Mouse (Mus musculus): Measurements from ENCODE around the gene Atp6v0e2. TPM values are rescaled to one million over a fixed set of nuclear protein-coding genes. Genes with fewer than 3 reads are reported as not detected.

Atp6v0e2 gene
- polyA plus RNA-seq, 2 experiments = 0.75 to 0.81 TPM

DNA sequence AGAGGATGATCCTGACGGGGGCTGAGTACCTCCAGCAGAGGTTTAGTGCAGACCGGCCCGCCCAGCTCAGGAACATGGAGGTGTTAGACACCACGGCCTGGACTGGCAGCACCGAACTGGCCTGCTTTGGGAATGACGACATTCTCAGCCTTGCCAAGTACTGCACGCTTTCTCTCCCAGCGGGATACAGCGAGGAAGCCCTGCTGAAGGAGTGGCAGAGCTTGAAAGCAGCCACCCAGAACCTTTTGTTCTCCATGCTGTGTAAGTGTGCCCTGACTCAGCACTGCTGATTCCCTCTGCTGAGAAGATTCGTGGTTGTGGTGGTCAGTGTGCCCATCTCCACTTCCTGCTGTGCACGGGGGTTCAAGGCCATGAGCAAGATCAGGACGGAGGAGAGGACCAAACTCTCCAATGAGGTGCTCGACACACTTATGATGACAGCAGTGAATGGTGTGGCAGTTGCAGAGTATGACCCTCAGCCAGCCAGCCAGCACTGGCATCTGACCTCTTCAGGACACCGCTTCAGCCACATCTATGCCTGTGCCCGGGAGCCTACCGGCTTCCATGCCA is 7.5 kb upstream of the Atp6v0e2 start:
- TF ChIP-seq EP300 (IDR thresholded peaks at IDR 0.05; ENCODE audit: low read depth) (no peak), CTCF (IDR thresholded peaks at IDR 0.05; ENCODE audit: low read depth) (no peak)
- Histone ChIP-seq H3K27me3 (ENCODE audit: control insufficient read depth, insufficient read depth, low read length) (no peaks in the 10 kb centered on the region), H3K9ac (replicated peaks) (no peak overlapping the region), H3K4me1 (replicated peaks; ENCODE audit: control insufficient read depth in 2 of 2, insufficient read depth in 2 of 2, low read length in 1 of 2) (0 out of 4 replicates have a peak, but pooled peaks cover 0 to 2% of the 10 kb centered on the region in 2 experiments), H3K9me3 (ENCODE audit: control insufficient read depth, low read length) (no peaks in the 10 kb centered on the region), H3K36me3 (replicated peaks; ENCODE audit: control insufficient read depth, insufficient read depth, low read depth) (no peaks in the 10 kb centered on the region), H3K27ac (no peak overlapping the region), H3K4me2 (ENCODE audit: low read depth) (no peak overlapping the region), H3K4me3 (ENCODE audit: insufficient read depth in 1 of 2, low read depth in 2 of 2, low read length in 2 of 2) (no peak overlapping the region)
- WGBS (ENCODE audit: insufficient replicate concordance) = 59% methylated on average over 16 of the region's 16 CpGs
- ATAC-seq (ENCODE audit: insufficient read depth) = no peak
- no peak for DNase-seq (ENCODE audit: low read depth in 3 of 3, low spot score in 3 of 3)

DNA sequence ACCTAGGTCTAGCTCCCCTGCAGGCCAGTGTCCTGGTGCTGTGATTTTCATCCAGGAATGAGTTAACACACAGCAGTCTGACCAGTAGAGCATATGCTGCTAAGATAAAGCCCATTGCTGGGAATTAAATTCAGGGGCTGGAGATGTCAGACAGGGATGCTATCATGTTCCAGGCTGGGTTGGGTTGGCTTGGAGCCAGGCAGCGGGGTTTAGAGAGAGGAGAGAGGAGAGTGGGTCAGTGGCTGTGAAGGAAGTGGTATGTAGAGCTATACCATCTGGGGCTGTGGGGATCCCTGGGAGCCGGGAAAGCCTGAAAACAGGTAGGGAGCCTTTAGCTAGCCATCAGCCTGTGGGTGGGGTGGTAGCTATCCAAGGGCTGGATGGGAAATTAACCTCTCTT is 6.6 kb upstream of the Atp6v0e2 start:
- Histone ChIP-seq H3K4me1 (replicated peaks; ENCODE audit: control insufficient read depth in 2 of 2, insufficient read depth in 2 of 2, low read length in 1 of 2) (0 out of 4 replicates have a peak, but pooled peaks cover 0 to 2% of the 10 kb centered on the region in 2 experiments), H3K4me2 (ENCODE audit: low read depth) (no peak overlapping the region), H3K9ac (replicated peaks) (no peak overlapping the region), H3K27me3 (ENCODE audit: control insufficient read depth, insufficient read depth, low read length) (no peaks in the 10 kb centered on the region), H3K4me3 (ENCODE audit: insufficient read depth in 1 of 2, low read depth in 2 of 2, low read length in 2 of 2) (no peak overlapping the region), H3K36me3 (replicated peaks; ENCODE audit: control insufficient read depth, insufficient read depth, low read depth) (no peaks in the 10 kb centered on the region), H3K27ac (no peak overlapping the region), H3K9me3 (ENCODE audit: control insufficient read depth, low read length) (no peaks in the 10 kb centered on the region)
- ATAC-seq (ENCODE audit: insufficient read depth) (no peak), DNase-seq (ENCODE audit: low read depth in 3 of 3, low spot score in 3 of 3) (no peak)
- 40% methylated on average over 2 of the region's 2 CpGs for WGBS (ENCODE audit: insufficient replicate concordance)
- TF ChIP-seq CTCF (IDR thresholded peaks at IDR 0.05; ENCODE audit: low read depth) (no peak), EP300 (IDR thresholded peaks at IDR 0.05; ENCODE audit: low read depth) (no peak)

DNA sequence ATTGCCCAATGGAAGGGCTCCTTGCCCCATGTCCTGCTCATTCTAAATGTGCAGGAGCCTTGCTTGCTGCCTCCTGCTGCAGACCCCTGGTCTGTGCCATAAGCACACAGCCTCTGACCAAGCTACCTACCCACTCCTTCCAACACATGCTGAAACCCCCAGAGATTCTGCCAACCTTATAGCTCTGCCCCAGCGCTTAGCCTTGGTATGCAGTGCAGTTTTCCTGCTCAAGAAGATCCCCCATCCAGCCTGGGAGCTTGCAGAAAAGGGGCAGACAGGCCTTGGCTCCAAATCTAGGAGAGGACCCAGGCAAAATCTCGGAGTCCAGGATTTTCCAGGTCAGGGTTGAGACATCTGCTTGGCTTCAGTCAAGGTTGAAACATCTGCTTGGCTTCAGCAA is 3.9 kb upstream of the Atp6v0e2 start:
- no peak for ATAC-seq (ENCODE audit: insufficient read depth)
- H3K36me3 ChIP-seq (replicated peaks; ENCODE audit: control insufficient read depth, insufficient read depth, low read depth) = no peaks in the 10 kb centered on the region
- no peak overlapping the region for H3K4me3 ChIP-seq (ENCODE audit: insufficient read depth in 1 of 2, low read depth in 2 of 2, low read length in 2 of 2)
- TF ChIP-seq CTCF (IDR thresholded peaks at IDR 0.05; ENCODE audit: low read depth) (no peak), EP300 (IDR thresholded peaks at IDR 0.05; ENCODE audit: low read depth) (no peak)
- H3K9ac ChIP-seq (replicated peaks) = no peak overlapping the region
- H3K9me3 ChIP-seq (ENCODE audit: control insufficient read depth, low read length) = no peaks in the 10 kb centered on the region
- 50% methylated on average over 2 of the region's 2 CpGs for WGBS (ENCODE audit: insufficient replicate concordance)
- 0 out of 4 replicates have a peak, but pooled peaks cover 0 to 2% of the 10 kb centered on the region in 2 experiments for H3K4me1 ChIP-seq (replicated peaks; ENCODE audit: control insufficient read depth in 2 of 2, insufficient read depth in 2 of 2, low read length in 1 of 2)
- no peaks in the 10 kb centered on the region for H3K27me3 ChIP-seq (ENCODE audit: control insufficient read depth, insufficient read depth, low read length)
- DNase-seq (ENCODE audit: low read depth in 3 of 3, low spot score in 3 of 3) = no peak
- H3K4me2 ChIP-seq (ENCODE audit: low read depth) = no peak overlapping the region
- H3K27ac ChIP-seq = no peak overlapping the region

DNA sequence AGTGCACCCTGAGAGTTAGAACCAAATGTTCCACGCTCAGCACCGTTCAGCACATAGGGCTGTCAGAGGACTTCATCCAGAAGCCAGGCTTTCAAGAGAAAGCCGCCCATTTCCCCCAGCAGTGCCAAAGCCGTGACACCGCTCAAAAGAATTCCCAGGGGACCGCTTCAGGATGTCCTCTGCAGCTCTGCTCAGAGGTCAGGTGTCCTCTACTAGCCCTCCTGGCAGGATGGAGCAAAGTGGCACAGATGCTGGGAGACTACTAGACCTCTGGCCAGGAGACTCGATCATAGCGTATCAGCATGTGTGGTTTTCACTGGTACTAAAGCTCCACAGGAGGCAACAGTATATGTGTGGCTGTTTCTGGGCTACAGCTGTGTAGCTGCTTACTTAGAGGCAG is 2.5 kb upstream of the Atp6v0e2 start:
- Histone ChIP-seq H3K36me3 (replicated peaks; ENCODE audit: control insufficient read depth, insufficient read depth, low read depth) (no peaks in the 10 kb centered on the region), H3K27ac (no peak overlapping the region), H3K4me3 (ENCODE audit: insufficient read depth in 1 of 2, low read depth in 2 of 2, low read length in 2 of 2) (no peak overlapping the region), H3K27me3 (ENCODE audit: control insufficient read depth, insufficient read depth, low read length) (no peaks in the 10 kb centered on the region), H3K9me3 (ENCODE audit: control insufficient read depth, low read length) (no peaks in the 10 kb centered on the region), H3K4me2 (ENCODE audit: low read depth) (no peak overlapping the region), H3K4me1 (replicated peaks; ENCODE audit: control insufficient read depth in 2 of 2, insufficient read depth in 2 of 2, low read length in 1 of 2) (0 out of 4 replicates have a peak, but pooled peaks cover 0 to 2% of the 10 kb centered on the region in 2 experiments), H3K9ac (replicated peaks) (no peak overlapping the region)
- WGBS (ENCODE audit: insufficient replicate concordance) = 74% methylated on average over 8 of the region's 8 CpGs
- TF ChIP-seq CTCF (IDR thresholded peaks at IDR 0.05; ENCODE audit: low read depth) (no peak), EP300 (IDR thresholded peaks at IDR 0.05; ENCODE audit: low read depth) (no peak)
- ATAC-seq (ENCODE audit: insufficient read depth) (no peak), DNase-seq (ENCODE audit: low read depth in 3 of 3, low spot score in 3 of 3) (no peak)

DNA sequence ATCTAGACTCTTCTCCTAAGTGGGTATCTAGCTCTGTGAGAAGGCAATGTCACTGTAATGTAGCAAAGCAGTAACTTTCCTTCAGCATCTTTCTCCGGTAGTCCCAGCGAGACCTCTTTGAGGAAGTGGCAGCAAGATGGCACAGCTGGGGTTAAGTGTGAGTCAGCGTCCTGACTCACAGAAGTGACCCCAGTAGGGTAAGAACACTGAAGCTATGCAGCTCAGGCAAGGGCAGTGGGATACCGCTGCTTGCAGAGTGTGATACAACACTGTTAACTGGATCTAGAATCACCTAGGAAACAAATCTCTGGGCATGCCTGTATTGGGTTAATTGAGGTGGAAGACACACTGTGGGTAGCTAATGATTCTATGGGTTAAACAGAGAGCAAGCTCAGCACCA is 1.3 kb upstream of the Atp6v0e2 start:
- H3K27me3 ChIP-seq (ENCODE audit: control insufficient read depth, insufficient read depth, low read length) = no peaks in the 10 kb centered on the region
- no peak overlapping the region for H3K4me3 ChIP-seq (ENCODE audit: insufficient read depth in 1 of 2, low read depth in 2 of 2, low read length in 2 of 2)
- H3K36me3 ChIP-seq (replicated peaks; ENCODE audit: control insufficient read depth, insufficient read depth, low read depth) = no peaks in the 10 kb centered on the region
- H3K9me3 ChIP-seq (ENCODE audit: control insufficient read depth, low read length) = no peaks in the 10 kb centered on the region
- H3K9ac ChIP-seq (replicated peaks) = no peak overlapping the region
- DNase-seq (ENCODE audit: low read depth in 3 of 3, low spot score in 3 of 3) (no peak), ATAC-seq (ENCODE audit: insufficient read depth) (no peak)
- WGBS (ENCODE audit: insufficient replicate concordance) = 21% methylated on average over 4 of the region's 4 CpGs
- H3K4me1 ChIP-seq (replicated peaks; ENCODE audit: control insufficient read depth in 2 of 2, insufficient read depth in 2 of 2, low read length in 1 of 2) = no peaks in the 10 kb centered on the region
- TF ChIP-seq CTCF (IDR thresholded peaks at IDR 0.05; ENCODE audit: low read depth) (no peak), EP300 (IDR thresholded peaks at IDR 0.05; ENCODE audit: low read depth) (no peak)
- H3K27ac ChIP-seq = no peak overlapping the region
- no peak overlapping the region for H3K4me2 ChIP-seq (ENCODE audit: low read depth)
